Comparison of ENCODE assay signal across 8 mouse cellular contexts in the genomic region with DNA sequence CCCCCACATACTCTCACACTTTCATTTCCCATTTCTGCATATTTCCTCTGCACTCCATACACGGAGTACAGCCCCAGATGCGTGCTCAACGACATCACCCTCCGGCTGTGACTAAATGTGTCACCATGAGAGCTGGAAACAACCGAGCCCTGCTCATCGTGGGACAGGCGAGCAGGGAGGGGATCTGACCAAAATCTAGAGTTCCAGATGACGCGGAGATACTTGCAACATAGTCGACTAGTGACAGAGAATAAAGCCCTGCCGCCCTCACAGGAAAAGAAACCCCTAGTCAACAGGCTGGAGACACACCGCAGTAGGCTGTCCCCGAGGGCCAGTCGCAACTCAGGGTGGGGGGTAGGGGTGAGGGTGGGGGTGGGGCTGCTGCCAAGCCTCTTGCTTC.
DNase-seq lines count a peak whose midpoint lies in the region; ATAC-seq and TF ChIP-seq lines count a peak whose summit lies in the region.

No protein-coding gene starts in this region.

- peaks cover 29% of the 10 kb centered on the region for H3K27me3 ChIP-seq in heart, postnatal 0 days (ENCODE audit: control insufficient read depth, insufficient read depth, low read length)
- peaks cover 27% of the 10 kb centered on the region for H3K27me3 ChIP-seq in midbrain, embryonic 15.5 days (replicated peaks)

- peak; percentile 70 for ATAC-seq in common myeloid progenitor, adult 5-6 weeks (replicated peaks; ENCODE audit: low read depth, poor library complexity, severe bottlenecking)
- no peak for ATAC-seq in heart, postnatal 0 days (ENCODE audit: insufficient read depth, low read depth)
- no peak for ATAC-seq in midbrain, embryonic 15.5 days (replicated peaks)

- H3K9me3 ChIP-seq in heart, postnatal 0 days (replicated peaks; ENCODE audit: control insufficient read depth, low read length) = no peaks in the 10 kb centered on the region
- H3K9me3 ChIP-seq in midbrain, embryonic 15.5 days = no peaks in the 10 kb centered on the region

- no peaks in the 10 kb centered on the region for H3K36me3 ChIP-seq in heart, postnatal 0 days (replicated peaks; ENCODE audit: control insufficient read depth, insufficient read depth, low read length)
- H3K36me3 ChIP-seq in midbrain, embryonic 15.5 days (replicated peaks) = no peaks in the 10 kb centered on the region

- H3K9ac ChIP-seq in heart, postnatal 0 days (replicated peaks; ENCODE audit: low read depth, low read length) = peak overlapping the region; percentile 37; the same call in 1 of the 2 replicates
- no peak overlapping the region for H3K9ac ChIP-seq in midbrain, embryonic 15.5 days

- DNase-seq in CD4-positive, CD25-positive, alpha-beta regulatory T cell, adult 2 months (ENCODE audit: low read depth, low spot score) = peak; percentile 85
- no peak for DNase-seq in heart, postnatal 0 days (ENCODE audit: low spot score)
- peak; percentile 41 for DNase-seq in liver
- peak; percentile 74 for DNase-seq in thymus, postnatal 0 days (ENCODE audit: low spot score)
- DNase-seq in cerebellum, adult 9-10 months = no peak
- no peak for DNase-seq in cerebellum, adult 9-11 months

- no peak for TF ChIP-seq EP300 in heart, postnatal 0 days (IDR thresholded peaks at IDR 0.05; ENCODE audit: low read depth)

- H3K27ac ChIP-seq in heart, postnatal 0 days (ENCODE audit: low read depth) = no peak overlapping the region
- H3K27ac ChIP-seq in midbrain, embryonic 15.5 days = no peak overlapping the region

- peaks cover 5% of the 10 kb centered on the region for H3K4me1 ChIP-seq in heart, postnatal 0 days (ENCODE audit: control insufficient read depth, insufficient read depth)
- peaks cover 13% of the 10 kb centered on the region; the same call in 1 of the 2 replicates for H3K4me1 ChIP-seq in midbrain, embryonic 15.5 days

- H3K4me2 ChIP-seq in heart, postnatal 0 days (ENCODE audit: low read depth, low read length) = peak overlapping the region; percentile 74
- H3K4me2 ChIP-seq in midbrain, embryonic 15.5 days = peak overlapping the region; percentile 39

- peak overlapping the region; percentile 42 for H3K4me3 ChIP-seq in heart, postnatal 0 days (ENCODE audit: low read depth, low read length)
- peak overlapping the region; percentile 24 for H3K4me3 ChIP-seq in midbrain, embryonic 15.5 days

- 4% methylated on average over 14 of the region's 14 CpGs for WGBS in heart, postnatal 0 days
- WGBS in midbrain, embryonic 15.5 days = 18% methylated on average over 14 of the region's 14 CpGs

- no peak for TF ChIP-seq CTCF in heart, postnatal 0 days (IDR thresholded peaks at IDR 0.05; ENCODE audit: low read depth)

Comparison
In these comparisons a context has a peak if more than half of its experiments do, and no peak if none do; other contexts are left out.
1. DNase-seq: peak in CD4-positive, CD25-positive, alpha-beta regulatory T cell, adult 2 months (single experiment), liver (single experiment) and thymus, postnatal 0 days (single experiment); none in heart, postnatal 0 days (single experiment), cerebellum, adult 9-10 months (single experiment) and cerebellum, adult 9-11 months (single experiment).